Mouse (Mus musculus): ENCODE results near the gene Esp24. TPM values are rescaled to one million over a fixed set of nuclear protein-coding genes. Genes with fewer than 3 reads are reported as not detected.
"Not testable (repeated sequence)": the region's sequence is repeated elsewhere in the genome, so short reads cannot be mapped to it uniquely, and the experiment has no call there.

Esp24 gene
- polyA plus RNA-seq (2014; fragmentation: Nextera tagmentation; extraction: Ambion mirVana), result not detected in 2 replicates

- H3K9ac ChIP-seq (ENCODE audit: low read length); H3K4me1 ChIP-seq (ENCODE audit: control insufficient read depth in 2 of 2, insufficient read depth in 2 of 2, low read length in 2 of 2); H3K9me3 ChIP-seq (ENCODE audit: control insufficient read depth, low read length); H3K27ac ChIP-seq (replicated peaks in 1 of 2; ENCODE audit: control insufficient read depth in 1 of 2, insufficient read depth in 1 of 2, low read depth in 2 of 2, low read length in 2 of 2); H3K27me3 ChIP-seq (ENCODE audit: control insufficient read depth, insufficient read depth, low read length); H3K36me3 ChIP-seq (ENCODE audit: control insufficient read depth, insufficient read depth, low read length); H3K4me2 ChIP-seq (ENCODE audit: low read length); H3K4me3 ChIP-seq (ENCODE audit: control insufficient read depth in 1 of 2, insufficient read depth in 1 of 2, low read depth in 1 of 2, low read length in 2 of 2); ATAC-seq (ENCODE audit: insufficient number of reproducible peaks, insufficient read depth, low FRiP score, low read depth): not testable (repeated sequence)
- WGBS, result 73% methylated on average over 3 of the region's 3 CpGs
Observed at GRCm38 (mm10) chr17:39036395-39036794, at the start of gene Esp24. Gene Esp24, plus strand, starts transcription at chr17:39036695.

DNA sequence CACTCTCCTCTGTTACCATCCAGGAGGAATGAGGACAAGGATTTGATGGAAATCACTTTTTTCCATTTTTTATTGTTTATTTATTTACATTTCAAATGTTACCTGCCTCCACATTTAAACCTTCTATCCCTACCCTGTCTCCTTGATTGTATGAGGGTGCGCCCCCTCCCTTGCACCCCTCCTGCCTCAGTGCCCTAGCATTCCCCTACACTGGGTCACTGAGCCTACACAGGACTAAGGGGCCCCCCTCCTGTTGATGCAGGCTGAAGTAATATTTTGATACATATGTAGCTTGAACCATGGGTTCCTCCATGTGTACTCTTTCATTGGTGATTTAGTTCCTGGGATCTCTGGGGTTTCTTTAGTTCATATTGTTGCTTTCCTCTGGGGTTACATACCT, 26.6 kb upstream of the Esp24 start:
- no peak overlapping the region for H3K4me3 ChIP-seq (ENCODE audit: control insufficient read depth in 1 of 2, insufficient read depth in 1 of 2, low read depth in 1 of 2, low read length in 2 of 2)
- H3K4me2 ChIP-seq (ENCODE audit: low read length), result no peak overlapping the region
- no peak overlapping the region for H3K9ac ChIP-seq (ENCODE audit: low read length)
- ATAC-seq (ENCODE audit: insufficient number of reproducible peaks, insufficient read depth, low FRiP score, low read depth), result no peak
- no peaks in the 10 kb centered on the region for H3K36me3 ChIP-seq (ENCODE audit: control insufficient read depth, insufficient read depth, low read length)
- no peak overlapping the region for H3K27ac ChIP-seq (replicated peaks in 1 of 2; ENCODE audit: control insufficient read depth in 1 of 2, insufficient read depth in 1 of 2, low read depth in 2 of 2, low read length in 2 of 2)
- no peaks in the 10 kb centered on the region for H3K27me3 ChIP-seq (ENCODE audit: control insufficient read depth, insufficient read depth, low read length)
- no peaks in the 10 kb centered on the region for H3K4me1 ChIP-seq (ENCODE audit: control insufficient read depth in 2 of 2, insufficient read depth in 2 of 2, low read length in 2 of 2)
- 84% methylated on average over 1 of the region's 1 CpGs for WGBS
- no peaks in the 10 kb centered on the region for H3K9me3 ChIP-seq (ENCODE audit: control insufficient read depth, low read length)

GRCm38 (mm10) chr17:39010675-39011638, 25.5 kb upstream of the Esp24 start:
- peak overlapping the region; percentile 22 to 35 for H3K4me3 ChIP-seq (ENCODE audit: control insufficient read depth in 1 of 2, insufficient read depth in 1 of 2, low read depth in 1 of 2, low read length in 2 of 2)
- H3K27ac ChIP-seq (replicated peaks in 1 of 2; ENCODE audit: control insufficient read depth in 1 of 2, insufficient read depth in 1 of 2, low read depth in 2 of 2, low read length in 2 of 2), result no peak overlapping the region
- H3K9ac ChIP-seq (ENCODE audit: low read length), result no peak overlapping the region
- H3K27me3 ChIP-seq (ENCODE audit: control insufficient read depth, insufficient read depth, low read length), result no peaks in the 10 kb centered on the region
- H3K4me1 ChIP-seq (ENCODE audit: control insufficient read depth in 2 of 2, insufficient read depth in 2 of 2, low read length in 2 of 2), result no peaks in the 10 kb centered on the region
- WGBS, result 34% methylated on average over 30 of the region's 30 CpGs
- H3K4me2 ChIP-seq (ENCODE audit: low read length), result peak overlapping the region; percentile 52
- no peaks in the 10 kb centered on the region for H3K9me3 ChIP-seq (ENCODE audit: control insufficient read depth, low read length)
- no peaks in the 10 kb centered on the region for H3K36me3 ChIP-seq (ENCODE audit: control insufficient read depth, insufficient read depth, low read length)
- no peak for ATAC-seq (ENCODE audit: insufficient number of reproducible peaks, insufficient read depth, low FRiP score, low read depth)

GRCm38 (mm10) chr17:39017184-39017583, 19.3 kb upstream of the Esp24 start:
- Histone ChIP-seq H3K9ac (ENCODE audit: low read length) (no peak overlapping the region), H3K9me3 (ENCODE audit: control insufficient read depth, low read length) (0 out of 2 replicates have a peak, but pooled peaks cover 9% of the 10 kb centered on the region), H3K4me1 (ENCODE audit: control insufficient read depth in 2 of 2, insufficient read depth in 2 of 2, low read length in 2 of 2) (no peaks in the 10 kb centered on the region), H3K4me3 (ENCODE audit: control insufficient read depth in 1 of 2, insufficient read depth in 1 of 2, low read depth in 1 of 2, low read length in 2 of 2) (no peak overlapping the region), H3K27me3 (ENCODE audit: control insufficient read depth, insufficient read depth, low read length) (no peaks in the 10 kb centered on the region), H3K36me3 (ENCODE audit: control insufficient read depth, insufficient read depth, low read length) (no peaks in the 10 kb centered on the region), H3K27ac (replicated peaks in 1 of 2; ENCODE audit: control insufficient read depth in 1 of 2, insufficient read depth in 1 of 2, low read depth in 2 of 2, low read length in 2 of 2) (no peak overlapping the region), H3K4me2 (ENCODE audit: low read length) (no peak overlapping the region)
- no peak for ATAC-seq (ENCODE audit: insufficient number of reproducible peaks, insufficient read depth, low FRiP score, low read depth)
- 53% methylated on average over 14 of the region's 14 CpGs for WGBS

GRCm38 (mm10) chr17:39043241-39043640, 6.7 kb downstream of the Esp24 start, which contains the start of gene Gm21903:
Gene Gm21903, minus strand, starts transcription at chr17:39043341.
- no peak for ATAC-seq (ENCODE audit: insufficient number of reproducible peaks, insufficient read depth, low FRiP score, low read depth)
- no peak within 1 kb of the TSS for H3K4me2 ChIP-seq (ENCODE audit: low read length)
- peaks cover 4% of the 10 kb centered on the region; the same call in 1 of the 2 replicates for H3K9me3 ChIP-seq (ENCODE audit: control insufficient read depth, low read length)
- no peak within 1 kb of the TSS for H3K4me3 ChIP-seq (ENCODE audit: control insufficient read depth in 1 of 2, insufficient read depth in 1 of 2, low read depth in 1 of 2, low read length in 2 of 2)
- no peaks in the 10 kb centered on the region for H3K27me3 ChIP-seq (ENCODE audit: control insufficient read depth, insufficient read depth, low read length)
- H3K36me3 ChIP-seq (ENCODE audit: control insufficient read depth, insufficient read depth, low read length), result no peaks in the 10 kb centered on the region
- no peak within 1 kb of the TSS for H3K9ac ChIP-seq (ENCODE audit: low read length)
- no peaks in the 10 kb centered on the region for H3K4me1 ChIP-seq (ENCODE audit: control insufficient read depth in 2 of 2, insufficient read depth in 2 of 2, low read length in 2 of 2)
- no peak within 1 kb of the TSS for H3K27ac ChIP-seq (replicated peaks in 1 of 2; ENCODE audit: control insufficient read depth in 1 of 2, insufficient read depth in 1 of 2, low read depth in 2 of 2, low read length in 2 of 2)

DNA sequence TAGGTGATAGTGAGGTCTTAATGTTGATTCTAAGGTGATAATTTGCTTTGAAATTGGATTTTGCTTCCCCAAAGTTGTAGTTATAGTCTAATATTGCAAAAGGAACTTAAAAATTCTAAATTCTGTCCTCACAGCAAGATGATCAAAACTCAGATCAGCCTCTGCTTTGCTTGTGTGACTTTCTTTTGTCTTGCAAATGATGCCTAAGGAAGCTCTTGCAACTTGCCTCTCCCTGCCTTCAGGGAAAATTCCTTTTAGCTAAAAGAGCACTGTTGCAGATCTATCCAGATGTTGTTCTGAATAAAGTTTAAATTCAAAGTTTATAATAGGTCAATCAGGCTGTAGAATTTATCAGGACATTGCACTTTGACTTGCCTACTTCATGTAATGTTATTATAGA, 27.1 kb downstream of the Esp24 start:
- Histone ChIP-seq H3K9ac (ENCODE audit: low read length) (no peak overlapping the region), H3K9me3 (ENCODE audit: control insufficient read depth, low read length) (peaks cover 17% of the 10 kb centered on the region), H3K4me1 (ENCODE audit: control insufficient read depth in 2 of 2, insufficient read depth in 2 of 2, low read length in 2 of 2) (no peaks in the 10 kb centered on the region), H3K27ac (replicated peaks in 1 of 2; ENCODE audit: control insufficient read depth in 1 of 2, insufficient read depth in 1 of 2, low read depth in 2 of 2, low read length in 2 of 2) (no peak overlapping the region), H3K4me3 (ENCODE audit: control insufficient read depth in 1 of 2, insufficient read depth in 1 of 2, low read depth in 1 of 2, low read length in 2 of 2) (no peak overlapping the region), H3K36me3 (ENCODE audit: control insufficient read depth, insufficient read depth, low read length) (no peaks in the 10 kb centered on the region), H3K4me2 (ENCODE audit: low read length) (no peak overlapping the region), H3K27me3 (ENCODE audit: control insufficient read depth, insufficient read depth, low read length) (no peaks in the 10 kb centered on the region)
- no peak for ATAC-seq (ENCODE audit: insufficient number of reproducible peaks, insufficient read depth, low FRiP score, low read depth)

GRCm38 (mm10) chr17:39076937-39077336, 40.4 kb downstream of the Esp24 start, which contains the start of gene Esp23:
Gene Esp23, minus strand, starts transcription at chr17:39077037.
- H3K36me3 ChIP-seq (ENCODE audit: control insufficient read depth, insufficient read depth, low read length), result no peaks in the 10 kb centered on the region
- H3K9ac ChIP-seq (ENCODE audit: low read length), result no peak within 1 kb of the TSS
- 40% methylated on average over 1 of the region's 1 CpGs for WGBS
- H3K27me3 ChIP-seq (ENCODE audit: control insufficient read depth, insufficient read depth, low read length), result no peaks in the 10 kb centered on the region
- H3K4me3 ChIP-seq (ENCODE audit: control insufficient read depth in 1 of 2, insufficient read depth in 1 of 2, low read depth in 1 of 2, low read length in 2 of 2), result no peak within 1 kb of the TSS
- ATAC-seq (ENCODE audit: insufficient number of reproducible peaks, insufficient read depth, low FRiP score, low read depth), result no peak
- no peaks in the 10 kb centered on the region for H3K4me1 ChIP-seq (ENCODE audit: control insufficient read depth in 2 of 2, insufficient read depth in 2 of 2, low read length in 2 of 2)
- H3K27ac ChIP-seq (replicated peaks in 1 of 2; ENCODE audit: control insufficient read depth in 1 of 2, insufficient read depth in 1 of 2, low read depth in 2 of 2, low read length in 2 of 2), result no peak within 1 kb of the TSS
- no peak within 1 kb of the TSS for H3K4me2 ChIP-seq (ENCODE audit: low read length)
- H3K9me3 ChIP-seq (ENCODE audit: control insufficient read depth, low read length), result peaks cover 11% of the 10 kb centered on the region; the same call in 1 of the 2 replicates

Measured in heart, embryonic 14.5 days (tissue).